Mouse (Mus musculus): ENCODE results near the gene Nlgn3. TPM values are rescaled to one million over a fixed set of nuclear protein-coding genes. Genes with fewer than 3 reads are reported as not detected.
"Not testable (repeated sequence)": the region's sequence is repeated elsewhere in the genome, so short reads cannot be mapped to it uniquely, and the experiment has no call there.

Nlgn3 gene
- polyA plus RNA-seq, 1 experiment from 2014 or later, result 88.0 TPM

DNA sequence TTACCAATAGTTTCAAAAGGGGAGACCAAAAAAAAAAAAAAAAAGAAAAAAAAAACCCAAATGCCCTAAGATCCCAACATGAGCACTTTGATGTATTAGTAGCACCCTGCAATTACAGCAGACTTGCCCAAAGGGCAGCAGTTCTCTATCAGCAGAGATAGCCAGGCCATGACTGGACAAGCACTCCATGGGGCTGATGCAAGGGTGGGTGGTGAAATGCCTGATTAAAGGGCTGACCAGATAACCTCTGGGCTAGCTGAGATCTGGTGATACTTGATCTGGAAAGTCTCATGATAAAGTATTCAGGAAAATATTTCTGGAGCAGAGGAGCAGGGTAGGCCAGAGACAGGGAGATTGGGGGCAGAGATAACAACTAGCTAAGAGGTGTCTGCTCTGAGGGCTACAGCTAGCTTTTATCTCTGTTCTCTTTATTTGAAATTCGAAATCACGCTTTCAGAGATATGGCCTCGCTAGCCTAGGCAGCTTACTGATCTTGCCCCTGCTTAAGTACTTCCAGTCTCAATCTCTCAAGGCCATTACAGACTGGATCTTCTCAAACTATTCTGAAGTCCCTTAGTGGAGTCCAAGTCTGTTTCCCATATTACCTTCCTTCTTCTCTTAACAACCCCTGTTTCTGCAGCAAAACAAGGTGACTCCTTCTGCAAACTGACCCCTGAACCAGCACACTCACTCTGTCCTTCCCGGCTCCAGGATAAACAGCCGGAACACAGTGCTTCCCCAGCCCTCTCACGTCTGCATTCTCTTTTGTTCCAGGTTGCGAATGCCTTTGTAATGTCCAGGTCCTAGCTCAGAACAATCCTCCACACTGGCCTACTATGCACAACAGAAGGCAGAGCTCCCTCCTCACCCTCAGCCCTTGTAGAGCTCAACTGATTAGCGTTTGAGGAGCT is 27.3 kb downstream of the Nlgn3 start:
- H3K27me3 ChIP-seq (replicated peaks; ENCODE audit: control insufficient read depth, insufficient read depth, low read length), result no peaks in the 10 kb centered on the region

DNA sequence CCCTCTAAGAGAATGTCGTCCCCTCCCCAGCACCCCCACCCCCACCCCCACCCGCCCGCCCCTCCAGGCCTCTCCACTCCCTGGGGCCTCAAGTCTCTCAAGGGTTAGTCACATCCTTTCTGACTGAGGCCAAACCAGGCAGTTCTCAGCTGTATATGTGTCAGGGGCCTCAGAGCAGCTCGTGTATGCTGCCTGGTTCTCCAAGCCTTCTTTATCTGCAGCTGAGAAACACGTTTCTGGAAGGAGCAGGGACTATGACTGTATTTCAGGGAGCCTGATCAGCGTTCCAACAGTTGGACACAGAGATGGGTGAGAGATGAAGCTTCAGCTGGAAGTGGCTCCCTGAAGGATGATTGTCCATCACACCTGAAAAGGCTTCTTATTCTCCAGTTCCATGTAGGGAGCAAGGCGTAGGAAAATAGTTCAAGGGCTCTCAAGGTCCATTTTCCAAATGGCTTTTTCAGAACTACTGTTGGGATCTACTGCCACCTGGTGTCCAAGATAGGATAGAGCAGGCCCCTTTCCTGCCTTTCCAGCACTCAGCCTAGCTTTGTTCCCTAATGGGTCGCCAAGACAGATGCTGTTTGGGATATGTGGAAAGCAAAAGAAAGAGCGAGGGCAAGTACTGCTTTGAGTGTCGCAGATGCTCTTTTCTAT is 30.5 kb downstream of the Nlgn3 start:
- H3K4me2 ChIP-seq (ENCODE audit: low read length), result no peak overlapping the region

More for the DNA sequence above, 27.3 kb downstream of the Nlgn3 start:
- no peak for ATAC-seq
- Histone ChIP-seq H3K4me2 (ENCODE audit: low read length) (no peak overlapping the region), H3K9me3 (ENCODE audit: control insufficient read depth, low read length) (no peaks in the 10 kb centered on the region), H3K4me3 (ENCODE audit: low read length) (no peak overlapping the region), H3K9ac (ENCODE audit: low read depth, low read length) (no peak overlapping the region), H3K27ac (ENCODE audit: low read depth, low read length) (no peak overlapping the region), H3K4me1 (ENCODE audit: control insufficient read depth, insufficient read depth, low read depth, low read length) (no peaks in the 10 kb centered on the region), H3K36me3 (ENCODE audit: control insufficient read depth, insufficient read depth, low read length) (no peaks in the 10 kb centered on the region)
- WGBS, result 55% methylated on average over 8 of the region's 8 CpGs

DNA sequence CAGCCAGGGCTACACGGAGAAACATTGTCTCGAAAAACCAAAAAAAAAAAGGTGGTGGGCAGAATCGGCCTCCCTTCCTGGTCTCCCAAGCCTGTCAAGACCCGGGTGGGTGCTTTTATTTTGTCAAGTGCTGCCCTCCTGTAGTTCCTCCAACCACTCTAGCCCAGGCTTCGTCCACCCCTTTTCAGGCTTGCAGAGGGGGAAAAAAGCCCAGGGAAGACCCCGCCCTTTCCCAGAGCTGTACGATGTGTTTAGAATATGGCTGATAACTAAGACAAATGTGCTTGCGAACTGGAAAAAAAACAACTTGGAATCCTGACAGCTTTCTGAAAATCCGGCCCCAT is 33.0 kb downstream of the Nlgn3 start:
- peak; percentile 34 for ATAC-seq
- H3K27ac ChIP-seq (ENCODE audit: low read depth, low read length), result peak overlapping the region; percentile 91
- 41% methylated on average over 9 of the region's 9 CpGs for WGBS
- no peaks in the 10 kb centered on the region for H3K36me3 ChIP-seq (ENCODE audit: control insufficient read depth, insufficient read depth, low read length)
- peak overlapping the region; percentile 43 for H3K9ac ChIP-seq (ENCODE audit: low read depth, low read length)
- H3K4me1 ChIP-seq (ENCODE audit: control insufficient read depth, insufficient read depth, low read depth, low read length), result no peaks in the 10 kb centered on the region
- H3K27me3 ChIP-seq (replicated peaks; ENCODE audit: control insufficient read depth, insufficient read depth, low read length), result no peaks in the 10 kb centered on the region
- no peaks in the 10 kb centered on the region for H3K9me3 ChIP-seq (ENCODE audit: control insufficient read depth, low read length)
- peak overlapping the region; percentile 53 for H3K4me2 ChIP-seq (ENCODE audit: low read length)
- H3K4me3 ChIP-seq (ENCODE audit: low read length), result peak overlapping the region; percentile 31

More for the DNA sequence above, 30.5 kb downstream of the Nlgn3 start:
- no peaks in the 10 kb centered on the region for H3K4me1 ChIP-seq (ENCODE audit: control insufficient read depth, insufficient read depth, low read depth, low read length)
- H3K27ac ChIP-seq (ENCODE audit: low read depth, low read length), result peak overlapping the region; percentile 44; the same call in 1 of the 2 replicates
- no peaks in the 10 kb centered on the region for H3K9me3 ChIP-seq (ENCODE audit: control insufficient read depth, low read length)
- 15% methylated on average over 8 of the region's 10 CpGs for WGBS
- no peaks in the 10 kb centered on the region for H3K36me3 ChIP-seq (ENCODE audit: control insufficient read depth, insufficient read depth, low read length)
- no peak for ATAC-seq
- H3K9ac ChIP-seq (ENCODE audit: low read depth, low read length), result no peak overlapping the region
- no peaks in the 10 kb centered on the region for H3K27me3 ChIP-seq (replicated peaks; ENCODE audit: control insufficient read depth, insufficient read depth, low read length)
- no peak overlapping the region for H3K4me3 ChIP-seq (ENCODE audit: low read length)

DNA sequence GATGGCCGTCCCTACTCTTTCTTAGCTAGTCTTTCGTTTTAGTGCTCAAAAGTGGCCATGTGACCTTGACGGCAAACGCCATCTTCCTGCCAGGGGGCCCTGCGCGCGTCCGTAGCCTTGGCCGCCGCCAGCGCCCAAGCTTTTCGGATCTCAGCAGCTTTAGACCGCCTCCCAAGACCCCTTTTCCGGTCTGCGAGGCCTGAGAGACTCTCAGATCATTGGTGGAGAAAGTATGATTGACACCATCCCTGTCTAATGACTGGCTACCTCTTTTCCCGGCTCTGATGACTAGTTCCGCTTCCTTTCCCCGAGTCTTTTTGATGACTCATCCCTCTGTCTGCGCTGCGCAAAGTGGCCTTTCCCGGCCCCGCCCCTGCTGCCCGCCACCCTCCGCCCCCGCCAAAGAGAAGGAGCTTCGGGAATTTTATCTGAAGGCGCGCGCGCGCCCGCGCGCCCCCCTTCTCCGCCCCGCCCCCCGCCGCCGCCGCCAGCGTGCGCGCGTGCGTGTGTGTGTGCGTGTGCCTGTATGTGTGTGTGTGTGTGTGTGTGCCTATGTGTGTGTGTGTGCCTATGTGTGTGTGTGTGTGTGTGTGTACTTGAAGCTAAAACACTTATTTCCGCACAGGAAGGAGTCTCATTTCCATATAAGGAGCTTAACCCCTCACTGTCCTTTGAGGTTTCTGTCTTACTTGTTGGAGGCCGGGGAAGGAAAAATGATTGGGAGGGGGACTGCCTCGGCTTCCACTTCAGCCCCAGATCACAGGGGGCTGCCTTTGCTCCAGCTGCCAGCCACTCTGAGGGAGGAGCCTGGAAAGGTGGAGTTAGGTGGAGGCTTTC is 33.6 kb downstream of the Nlgn3 start:
- H3K4me2 ChIP-seq (ENCODE audit: low read length), result peak overlapping the region; percentile 56
- H3K9ac ChIP-seq (ENCODE audit: low read depth, low read length), result peak overlapping the region; percentile 62
- no peaks in the 10 kb centered on the region for H3K27me3 ChIP-seq (replicated peaks; ENCODE audit: control insufficient read depth, insufficient read depth, low read length)
- 23% methylated on average over 37 of the region's 49 CpGs for WGBS
- peak overlapping the region; percentile 40 for H3K4me3 ChIP-seq (ENCODE audit: low read length)
- H3K9me3 ChIP-seq (ENCODE audit: control insufficient read depth, low read length), result no peaks in the 10 kb centered on the region
- H3K27ac ChIP-seq (ENCODE audit: low read depth, low read length), result peak overlapping the region; percentile 91
- ATAC-seq, result peak; percentile 96
- H3K36me3 ChIP-seq (ENCODE audit: control insufficient read depth, insufficient read depth, low read length), result no peaks in the 10 kb centered on the region
- no peaks in the 10 kb centered on the region for H3K4me1 ChIP-seq (ENCODE audit: control insufficient read depth, insufficient read depth, low read depth, low read length)

DNA sequence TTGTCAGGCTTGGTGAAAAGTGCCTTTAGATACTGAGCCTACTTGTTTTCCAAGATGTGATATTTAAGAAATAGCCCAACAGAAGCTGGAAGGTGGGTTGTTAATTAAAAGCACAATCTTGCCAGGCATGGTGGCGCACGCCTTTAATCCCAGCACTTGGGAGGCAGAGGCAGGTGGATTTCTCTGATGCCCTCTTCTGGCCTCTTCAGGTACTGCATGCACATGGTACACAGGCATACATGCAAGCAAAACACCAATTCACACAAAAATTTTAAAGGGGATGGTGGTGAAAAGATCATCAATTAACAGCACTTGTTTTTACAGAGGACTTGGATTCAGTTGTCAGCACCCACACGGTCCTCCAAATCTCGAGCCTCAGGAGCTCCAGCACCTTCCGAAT is 35.6 kb downstream of the Nlgn3 start:
- Histone ChIP-seq H3K4me1 (ENCODE audit: control insufficient read depth, insufficient read depth, low read depth, low read length) (no peaks in the 10 kb centered on the region), H3K27me3 (replicated peaks; ENCODE audit: control insufficient read depth, insufficient read depth, low read length) (no peaks in the 10 kb centered on the region), H3K36me3 (ENCODE audit: control insufficient read depth, insufficient read depth, low read length) (no peaks in the 10 kb centered on the region), H3K9ac (ENCODE audit: low read depth, low read length) (no peak overlapping the region), H3K9me3 (ENCODE audit: control insufficient read depth, low read length) (no peaks in the 10 kb centered on the region), H3K4me2 (ENCODE audit: low read length) (no peak overlapping the region), H3K4me3 (ENCODE audit: low read length) (no peak overlapping the region), H3K27ac (ENCODE audit: low read depth, low read length) (no peak overlapping the region)
- 89% methylated on average over 5 of the region's 5 CpGs for WGBS
- ATAC-seq, result no peak

DNA sequence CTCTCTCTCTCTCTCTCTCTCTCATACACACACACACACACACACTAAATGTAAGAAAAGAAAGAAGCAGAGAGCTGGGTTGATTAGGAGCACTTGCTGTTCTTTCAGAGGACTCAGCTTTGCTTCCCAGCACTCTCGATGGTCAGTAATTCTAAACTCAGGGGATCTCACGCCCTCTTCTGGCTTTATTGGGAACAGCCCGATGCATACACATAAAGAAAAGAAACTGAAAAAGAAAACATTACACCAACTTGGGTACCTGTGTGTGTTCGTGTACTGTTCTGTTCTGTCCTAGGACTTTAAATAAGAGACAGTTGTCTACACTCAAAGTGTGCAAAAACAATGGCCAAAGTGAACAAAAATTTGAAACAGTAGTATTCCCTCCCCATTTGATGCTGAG is 39.7 kb downstream of the Nlgn3 start:
- Histone ChIP-seq H3K9ac (ENCODE audit: low read depth, low read length) (no peak overlapping the region), H3K4me2 (ENCODE audit: low read length) (no peak overlapping the region), H3K36me3 (ENCODE audit: control insufficient read depth, insufficient read depth, low read length) (no peaks in the 10 kb centered on the region), H3K4me3 (ENCODE audit: low read length) (no peak overlapping the region), H3K27ac (ENCODE audit: low read depth, low read length) (no peak overlapping the region), H3K9me3 (ENCODE audit: control insufficient read depth, low read length) (no peaks in the 10 kb centered on the region), H3K27me3 (replicated peaks; ENCODE audit: control insufficient read depth, insufficient read depth, low read length) (no peaks in the 10 kb centered on the region), H3K4me1 (ENCODE audit: control insufficient read depth, insufficient read depth, low read depth, low read length) (no peaks in the 10 kb centered on the region)
- 56% methylated on average over 4 of the region's 4 CpGs for WGBS
- no peak for ATAC-seq

DNA sequence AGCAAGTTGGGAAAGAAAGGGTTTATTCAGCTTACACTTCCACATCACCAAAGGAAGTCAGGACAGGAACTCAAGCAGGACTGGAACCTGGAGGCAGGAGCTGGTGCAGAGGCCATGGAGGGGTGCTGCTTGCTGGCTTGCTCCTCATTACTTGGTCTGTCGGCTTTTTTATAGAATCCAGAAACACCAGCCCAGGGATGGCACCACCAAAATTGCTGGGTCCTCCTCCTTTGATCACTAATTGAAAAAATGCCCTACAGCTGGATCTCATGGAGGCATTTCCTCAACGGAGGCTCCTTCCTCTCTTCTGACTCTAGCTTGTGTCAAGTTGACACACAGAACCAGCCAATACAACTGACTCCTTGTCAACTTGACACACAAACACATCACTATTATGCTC is 43.9 kb downstream of the Nlgn3 start:
- H3K36me3 ChIP-seq (ENCODE audit: control insufficient read depth, insufficient read depth, low read length); ATAC-seq; H3K9ac ChIP-seq (ENCODE audit: low read depth, low read length); H3K9me3 ChIP-seq (ENCODE audit: control insufficient read depth, low read length); H3K4me2 ChIP-seq (ENCODE audit: low read length); H3K27ac ChIP-seq (ENCODE audit: low read depth, low read length); H3K4me3 ChIP-seq (ENCODE audit: low read length); H3K4me1 ChIP-seq (ENCODE audit: control insufficient read depth, insufficient read depth, low read depth, low read length); H3K27me3 ChIP-seq (replicated peaks; ENCODE audit: control insufficient read depth, insufficient read depth, low read length): not testable (repeated sequence)
- 69% methylated on average over 2 of the region's 2 CpGs for WGBS

DNA sequence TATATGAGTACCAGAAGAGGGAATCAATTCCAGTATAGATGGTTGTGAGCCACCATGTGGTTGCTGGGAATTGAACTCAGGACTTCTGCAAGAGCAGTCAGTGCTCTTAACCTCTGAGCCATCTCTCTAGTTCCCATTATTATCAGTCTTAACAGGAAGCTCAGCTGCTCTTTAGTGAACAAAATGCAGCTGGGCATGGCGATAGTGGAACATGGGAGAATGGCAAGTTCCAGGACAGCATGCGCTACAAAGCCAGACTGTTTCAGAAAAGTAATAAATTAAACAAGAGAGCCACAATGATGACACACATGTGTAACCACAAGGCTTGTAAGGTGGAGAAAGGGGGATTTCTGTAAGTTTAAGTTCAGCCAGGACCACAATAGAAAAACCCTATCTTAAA is 46.5 kb downstream of the Nlgn3 start:
- H3K27me3 ChIP-seq (replicated peaks; ENCODE audit: control insufficient read depth, insufficient read depth, low read length), result no peaks in the 10 kb centered on the region
- H3K9me3 ChIP-seq (ENCODE audit: control insufficient read depth, low read length), result no peaks in the 10 kb centered on the region
- ATAC-seq, result no peak
- H3K36me3 ChIP-seq (ENCODE audit: control insufficient read depth, insufficient read depth, low read length), result no peaks in the 10 kb centered on the region
- H3K4me1 ChIP-seq (ENCODE audit: control insufficient read depth, insufficient read depth, low read depth, low read length), result no peaks in the 10 kb centered on the region
- 96% methylated on average over 2 of the region's 2 CpGs for WGBS
- no peak overlapping the region for H3K4me2 ChIP-seq (ENCODE audit: low read length)
- H3K27ac ChIP-seq (ENCODE audit: low read depth, low read length), result no peak overlapping the region
- H3K9ac ChIP-seq (ENCODE audit: low read depth, low read length), result no peak overlapping the region
- H3K4me3 ChIP-seq (ENCODE audit: low read length), result no peak overlapping the region

DNA sequence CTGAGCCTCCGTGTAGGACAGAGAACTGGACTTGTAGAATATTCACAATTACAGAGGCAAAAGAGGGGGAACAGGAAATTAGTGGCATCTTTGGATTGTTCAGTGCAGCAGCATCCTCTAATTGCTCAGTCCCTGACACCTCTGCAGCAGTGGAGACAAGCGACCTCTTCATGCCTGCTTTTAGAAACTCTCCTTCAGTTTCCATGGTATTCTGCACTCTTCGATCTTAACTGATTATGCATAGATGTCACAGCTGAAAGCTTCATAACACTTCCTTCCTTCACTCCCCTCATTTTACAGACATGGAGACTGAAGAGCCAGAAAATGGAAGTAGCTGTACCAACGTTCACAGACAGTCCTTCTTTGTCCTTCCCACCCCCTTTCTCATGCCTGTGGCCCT is 47.5 kb downstream of the Nlgn3 start:
- H3K4me1 ChIP-seq (ENCODE audit: control insufficient read depth, insufficient read depth, low read depth, low read length), result no peaks in the 10 kb centered on the region
- no peak overlapping the region for H3K4me3 ChIP-seq (ENCODE audit: low read length)
- ATAC-seq, result no peak
- 49% methylated on average over 4 of the region's 4 CpGs for WGBS
- no peak overlapping the region for H3K9ac ChIP-seq (ENCODE audit: low read depth, low read length)
- no peak overlapping the region for H3K4me2 ChIP-seq (ENCODE audit: low read length)
- H3K27ac ChIP-seq (ENCODE audit: low read depth, low read length), result no peak overlapping the region
- no peaks in the 10 kb centered on the region for H3K9me3 ChIP-seq (ENCODE audit: control insufficient read depth, low read length)
- H3K36me3 ChIP-seq (ENCODE audit: control insufficient read depth, insufficient read depth, low read length), result no peaks in the 10 kb centered on the region
- H3K27me3 ChIP-seq (replicated peaks; ENCODE audit: control insufficient read depth, insufficient read depth, low read length), result no peaks in the 10 kb centered on the region

Measured in hindbrain, embryonic 16.5 days (tissue).